Mouse (Mus musculus): Measurements from ENCODE around the gene Gm49368. TPM values are rescaled to one million over a fixed set of nuclear protein-coding genes. Genes with fewer than 3 reads are reported as not detected.
"Not testable (repeated sequence)": the region's sequence is repeated elsewhere in the genome, so short reads cannot be mapped to it uniquely, and the experiment has no call there.

Gm49368 gene
- polyA plus RNA-seq, 1 experiment = not detected

GRCm38 (mm10) chr7:128136927-128137326 lies 74.4 kb downstream of the Gm49368 start:
- Histone ChIP-seq H3K79me2 (ENCODE audit: control insufficient read depth, insufficient read depth) (no peaks in the 10 kb centered on the region), H3K4me3 (ENCODE audit: insufficient read depth, poor library complexity, severe bottlenecking) (no peak overlapping the region), H3K36me3 (ENCODE audit: control insufficient read depth, insufficient read depth) (no peaks in the 10 kb centered on the region), H3K27me3 (ENCODE audit: control insufficient read depth, insufficient read depth, insufficient read length) (peaks cover 35% of the 10 kb centered on the region), H3ac (ENCODE audit: control insufficient read depth, insufficient read length, low read depth) (no peak overlapping the region), H3K79me3 (ENCODE audit: low read depth) (no peaks in the 10 kb centered on the region)
- TF ChIP-seq MYOD1 (IDR thresholded peaks at IDR 0.05; ENCODE audit: control insufficient read depth, insufficient read length, low read depth) = no peak
- TF ChIP-seq FOSL1 (IDR thresholded peaks at IDR 0.05; ENCODE audit: insufficient read depth, low read length, poor library complexity, severe bottlenecking) = no peak
- TF ChIP-seq USF1 (IDR thresholded peaks at IDR 0.05; ENCODE audit: low read depth) = no peak
- TF ChIP-seq MYOG (IDR thresholded peaks at IDR 0.05; ENCODE audit: control insufficient read depth, extremely low read depth, insufficient read length) = no peak
- no peak for TF ChIP-seq MAX (IDR thresholded peaks at IDR 0.05)
- TF ChIP-seq CTCF (IDR thresholded peaks at IDR 0.05; ENCODE audit: control insufficient read depth, insufficient read depth, insufficient read length) = no peak
- TF ChIP-seq CEBPB (IDR thresholded peaks at IDR 0.05; ENCODE audit: low read depth) = no peak

- peaks cover 43% of the 10 kb centered on the region for H3K27me3 ChIP-seq (ENCODE audit: control insufficient read depth, insufficient read depth, insufficient read length)
- no peaks in the 10 kb centered on the region for H3K79me3 ChIP-seq (ENCODE audit: low read depth)
- no peak for TF ChIP-seq FOSL1 (IDR thresholded peaks at IDR 0.05; ENCODE audit: insufficient read depth, low read length, poor library complexity, severe bottlenecking)
- no peak for TF ChIP-seq MAX (IDR thresholded peaks at IDR 0.05)
- no peak for TF ChIP-seq MYOG (IDR thresholded peaks at IDR 0.05; ENCODE audit: control insufficient read depth, extremely low read depth, insufficient read length)
- TF ChIP-seq USF1 (IDR thresholded peaks at IDR 0.05; ENCODE audit: low read depth) = no peak
- TF ChIP-seq MYOD1 (IDR thresholded peaks at IDR 0.05; ENCODE audit: control insufficient read depth, insufficient read length, low read depth) = no peak
- TF ChIP-seq CTCF (IDR thresholded peaks at IDR 0.05; ENCODE audit: control insufficient read depth, insufficient read depth, insufficient read length) = no peak
- TF ChIP-seq CEBPB (IDR thresholded peaks at IDR 0.05; ENCODE audit: low read depth) = no peak
These were observed 77.1 kb downstream of the Gm49368 start for GRCm38 (mm10) chr7:128139611-128140010.

GRCm38 (mm10) chr7:128150970-128151369 lies 88.5 kb downstream of the Gm49368 start:
- no peaks in the 10 kb centered on the region for H3K79me2 ChIP-seq (ENCODE audit: control insufficient read depth, insufficient read depth)
- H3K27me3 ChIP-seq (ENCODE audit: control insufficient read depth, insufficient read depth, insufficient read length) = peaks cover 48% of the 10 kb centered on the region
- H3K79me3 ChIP-seq (ENCODE audit: low read depth) = no peaks in the 10 kb centered on the region
- no peak overlapping the region for H3ac ChIP-seq (ENCODE audit: control insufficient read depth, insufficient read length, low read depth)
- no peaks in the 10 kb centered on the region for H3K36me3 ChIP-seq (ENCODE audit: control insufficient read depth, insufficient read depth)
- H3K4me3 ChIP-seq (ENCODE audit: insufficient read depth, poor library complexity, severe bottlenecking) = no peak overlapping the region
- no peak for TF ChIP-seq FOSL1 (IDR thresholded peaks at IDR 0.05; ENCODE audit: insufficient read depth, low read length, poor library complexity, severe bottlenecking)
- no peak for TF ChIP-seq MYOD1 (IDR thresholded peaks at IDR 0.05; ENCODE audit: control insufficient read depth, insufficient read length, low read depth)
- no peak for TF ChIP-seq USF1 (IDR thresholded peaks at IDR 0.05; ENCODE audit: low read depth)
- TF ChIP-seq CTCF (IDR thresholded peaks at IDR 0.05; ENCODE audit: control insufficient read depth, insufficient read depth, insufficient read length) = no peak
- no peak for TF ChIP-seq MYOG (IDR thresholded peaks at IDR 0.05; ENCODE audit: control insufficient read depth, extremely low read depth, insufficient read length)
- no peak for TF ChIP-seq CEBPB (IDR thresholded peaks at IDR 0.05; ENCODE audit: low read depth)
- TF ChIP-seq MAX (IDR thresholded peaks at IDR 0.05) = no peak

More at GRCm38 (mm10) chr7:128139611-128140010, 77.1 kb downstream of the Gm49368 start:
- H3K36me3 ChIP-seq (ENCODE audit: control insufficient read depth, insufficient read depth) = no peaks in the 10 kb centered on the region
- no peaks in the 10 kb centered on the region for H3K79me2 ChIP-seq (ENCODE audit: control insufficient read depth, insufficient read depth)
- H3K4me3 ChIP-seq (ENCODE audit: insufficient read depth, poor library complexity, severe bottlenecking) = no peak overlapping the region
- H3ac ChIP-seq (ENCODE audit: control insufficient read depth, insufficient read length, low read depth) = no peak overlapping the region

- no peak for TF ChIP-seq MYOD1 (IDR thresholded peaks at IDR 0.05; ENCODE audit: control insufficient read depth, insufficient read length, low read depth)
- no peak for TF ChIP-seq MYOG (IDR thresholded peaks at IDR 0.05; ENCODE audit: control insufficient read depth, extremely low read depth, insufficient read length)
- TF ChIP-seq USF1 (IDR thresholded peaks at IDR 0.05; ENCODE audit: low read depth) = no peak
- no peak for TF ChIP-seq CEBPB (IDR thresholded peaks at IDR 0.05; ENCODE audit: low read depth)
- Histone ChIP-seq H3K79me2 (ENCODE audit: control insufficient read depth, insufficient read depth) (no peaks in the 10 kb centered on the region), H3K27me3 (ENCODE audit: control insufficient read depth, insufficient read depth, insufficient read length) (peaks cover 30% of the 10 kb centered on the region), H3K79me3 (ENCODE audit: low read depth) (no peaks in the 10 kb centered on the region), H3K4me3 (ENCODE audit: insufficient read depth, poor library complexity, severe bottlenecking) (no peak within 1 kb of the TSS), H3K36me3 (ENCODE audit: control insufficient read depth, insufficient read depth) (no peaks in the 10 kb centered on the region), H3ac (ENCODE audit: control insufficient read depth, insufficient read length, low read depth) (no peak within 1 kb of the TSS)
These were observed 91.6 kb downstream of the Gm49368 start, which contains the start of gene Itgad for GRCm38 (mm10) chr7:128154076-128154475. Gene Itgad (plus strand): TSS chr7:128154376.

GRCm38 (mm10) chr7:128154924-128155323 lies 92.4 kb downstream of the Gm49368 start:
- Histone ChIP-seq H3K79me3 (ENCODE audit: low read depth) (no peaks in the 10 kb centered on the region), H3K36me3 (ENCODE audit: control insufficient read depth, insufficient read depth) (no peaks in the 10 kb centered on the region), H3K27me3 (ENCODE audit: control insufficient read depth, insufficient read depth, insufficient read length) (peaks cover 26% of the 10 kb centered on the region), H3ac (ENCODE audit: control insufficient read depth, insufficient read length, low read depth) (no peak overlapping the region), H3K4me3 (ENCODE audit: insufficient read depth, poor library complexity, severe bottlenecking) (no peak overlapping the region), H3K79me2 (ENCODE audit: control insufficient read depth, insufficient read depth) (no peaks in the 10 kb centered on the region)
- TF ChIP-seq CEBPB (IDR thresholded peaks at IDR 0.05; ENCODE audit: low read depth) = no peak
- no peak for TF ChIP-seq MYOG (IDR thresholded peaks at IDR 0.05; ENCODE audit: control insufficient read depth, extremely low read depth, insufficient read length)
- no peak for TF ChIP-seq FOSL1 (IDR thresholded peaks at IDR 0.05; ENCODE audit: insufficient read depth, low read length, poor library complexity, severe bottlenecking)
- TF ChIP-seq USF1 (IDR thresholded peaks at IDR 0.05; ENCODE audit: low read depth) = no peak
- no peak for TF ChIP-seq MAX (IDR thresholded peaks at IDR 0.05)
- no peak for TF ChIP-seq MYOD1 (IDR thresholded peaks at IDR 0.05; ENCODE audit: control insufficient read depth, insufficient read length, low read depth)
- TF ChIP-seq CTCF (IDR thresholded peaks at IDR 0.05; ENCODE audit: control insufficient read depth, insufficient read depth, insufficient read length) = no peak

- not testable (repeated sequence) for H3K4me3 ChIP-seq (ENCODE audit: insufficient read depth, poor library complexity, severe bottlenecking); H3ac ChIP-seq (ENCODE audit: control insufficient read depth, insufficient read length, low read depth); H3K79me3 ChIP-seq (ENCODE audit: low read depth); H3K27me3 ChIP-seq (ENCODE audit: control insufficient read depth, insufficient read depth, insufficient read length); H3K79me2 ChIP-seq (ENCODE audit: control insufficient read depth, insufficient read depth); H3K36me3 ChIP-seq (ENCODE audit: control insufficient read depth, insufficient read depth)
These were observed 96.3 kb downstream of the Gm49368 start for GRCm38 (mm10) chr7:128158688-128159354.

Data from C2C12 (cell line).